ENCODE assay signal across 9 mouse cellular contexts in genomic region chr9:62881871-62882270, GRCm38 (mm10). TPM values are rescaled to one million over a fixed set of nuclear protein-coding genes. Genes with fewer than 3 reads are reported as not detected.
DNase-seq lines count a peak whose midpoint lies in the region; ATAC-seq and TF ChIP-seq lines count a peak whose summit lies in the region.
"Had no signal": no experiment of that assay in that cellular context is flagged by ENCODE, and none has a peak within 500 bp of the region (broad histone marks: within the 10 kb centered on the region; RNA-seq: fewer than 3 reads in every experiment).

No protein-coding gene starts in this region.

- WGBS in hindbrain, postnatal 0 days: 69% methylated on average over 12 of the region's 12 CpGs
- WGBS in hindbrain, embryonic 12.5 days: 78% methylated on average over 12 of the region's 12 CpGs
- 51% methylated on average over 12 of the region's 12 CpGs for whole genome bisulfite sequencing in lung, adult 2 months
- 93% methylated on average over 12 of the region's 12 CpGs for WGBS in thymus, adult 2 months

- H3K4me3 ChIP-seq in hindbrain, postnatal 0 days (ENCODE audit: low read length): no peak overlapping the region
- H3K4me3 ChIP-seq in hindbrain, embryonic 12.5 days: no peak overlapping the region
- peak overlapping the region; percentile 28 for H3K4me3 ChIP-seq in lung, adult 2 months (replicated peaks; ENCODE audit: extremely low read depth, low read depth, low read length)
- no peak overlapping the region for H3K4me3 ChIP-seq in thymus, adult 2 months (ENCODE audit: control insufficient read depth, insufficient read depth, low read length)
- H3K4me3 ChIP-seq: midbrain, embryonic 15.5 days had no signal

- peak; percentile 60 for DNase-seq in hindbrain, postnatal 0 days (ENCODE audit: low spot score)
- DNase-seq in MN1 (ENCODE audit: low spot score): peak; percentile 88
- peak; percentile 58 for DNase-seq in gastrocnemius, postnatal 25 days
- no peak for DNase-seq in lung, adult 2 months
- DNase-seq in thymus, adult 2 months: no peak
- DNase-seq in right cerebral cortex, adult 2 months (ENCODE audit: low spot score in 2 of 2): no peak
- no peak for DNase-seq in thymus, postnatal 10 days (ENCODE audit: low spot score in 2 of 2)

- peaks cover 25% of the 10 kb centered on the region for H3K36me3 ChIP-seq in hindbrain, postnatal 0 days (ENCODE audit: insufficient read depth, low read length)
- H3K36me3 ChIP-seq in hindbrain, embryonic 12.5 days: peaks cover 45% of the 10 kb centered on the region
- peaks cover 56% of the 10 kb centered on the region for H3K36me3 ChIP-seq in thymus, adult 2 months (ENCODE audit: control insufficient read depth, insufficient read depth, low read length)

- H3K4me2 ChIP-seq in hindbrain, postnatal 0 days (ENCODE audit: low read depth, low read length): no peak overlapping the region
- no peak overlapping the region for H3K4me2 ChIP-seq in hindbrain, embryonic 12.5 days (replicated peaks)
- H3K4me2 ChIP-seq: midbrain, embryonic 15.5 days had no signal

- ATAC-seq in hindbrain, postnatal 0 days: peak; percentile 67
- ATAC-seq in hindbrain, embryonic 12.5 days (ENCODE audit: low FRiP score): no peak
- ATAC-seq: midbrain, embryonic 15.5 days had no signal

- H3K4me1 ChIP-seq in hindbrain, postnatal 0 days (ENCODE audit: insufficient read depth, low read length): no peaks in the 10 kb centered on the region
- H3K4me1 ChIP-seq in hindbrain, embryonic 12.5 days: no peaks in the 10 kb centered on the region
- no peaks in the 10 kb centered on the region; the same call in 1 of the 2 replicates for H3K4me1 ChIP-seq in lung, adult 2 months (ENCODE audit: control insufficient read depth, insufficient read depth, low read length)
- H3K4me1 ChIP-seq in thymus, adult 2 months (replicated peaks; ENCODE audit: control insufficient read depth, insufficient read depth, low read length): no peaks in the 10 kb centered on the region
- H3K4me1 ChIP-seq: midbrain, embryonic 15.5 days had no signal

- no peak overlapping the region for H3K9ac ChIP-seq in hindbrain, postnatal 0 days (replicated peaks; ENCODE audit: low read length)
- no peak overlapping the region for H3K9ac ChIP-seq in hindbrain, embryonic 12.5 days
- H3K9ac ChIP-seq: midbrain, embryonic 15.5 days had no signal

- H3K9me3 ChIP-seq in hindbrain, postnatal 0 days (ENCODE audit: low read length): no peaks in the 10 kb centered on the region
- no peaks in the 10 kb centered on the region for H3K9me3 ChIP-seq in hindbrain, embryonic 12.5 days (replicated peaks)
- H3K9me3 ChIP-seq: midbrain, embryonic 15.5 days had no signal

- no peak for TF ChIP-seq POLR2A in lung, adult 2 months (IDR thresholded peaks at IDR 0.05; ENCODE audit: borderline replicate concordance, extremely low read depth, low read depth, low read length)
- TF ChIP-seq POLR2A in thymus, adult 2 months (IDR thresholded peaks at IDR 0.05; ENCODE audit: control insufficient read depth, extremely low read depth, insufficient read depth, low read length, poor library complexity): no peak

- H3K27me3 ChIP-seq in hindbrain, postnatal 0 days (ENCODE audit: insufficient read depth, low read length): no peaks in the 10 kb centered on the region
- no peaks in the 10 kb centered on the region for H3K27me3 ChIP-seq in hindbrain, embryonic 12.5 days
- no peaks in the 10 kb centered on the region for H3K27me3 ChIP-seq in thymus, adult 2 months (ENCODE audit: control insufficient read depth, insufficient read depth, low read length)
- H3K27me3 ChIP-seq: midbrain, embryonic 15.5 days had no signal

- H3K27ac ChIP-seq in hindbrain, postnatal 0 days: no peak overlapping the region
- no peak overlapping the region for H3K27ac ChIP-seq in hindbrain, embryonic 12.5 days
- H3K27ac ChIP-seq in thymus, adult 2 months (ENCODE audit: control insufficient read depth, insufficient read depth, low read length): no peak overlapping the region
- H3K27ac ChIP-seq: midbrain, embryonic 15.5 days had no signal

- peak; percentile 49 for TF ChIP-seq CTCF in hindbrain, postnatal 0 days (IDR thresholded peaks at IDR 0.05; ENCODE audit: low read depth)
- TF ChIP-seq CTCF in lung, adult 2 months (IDR thresholded peaks at IDR 0.05; ENCODE audit: insufficient read depth, low read length): 0 out of 2 replicates have a peak, but pooled peaks have one; percentile 15
- no peak for TF ChIP-seq CTCF in thymus, adult 2 months (IDR thresholded peaks at IDR 0.05; ENCODE audit: borderline replicate concordance, control insufficient read depth, extremely low read depth, insufficient read depth, low read length, poor library complexity)

RNA-seq across cellular contexts. Expression of gene Calml4, which starts 24.0 kb away (rescaled TPM):
- total RNA-seq in hindbrain, postnatal 0 days (2014; rRNA removed): 1.7 and 3.1 TPM in 2 replicates
- 20.5 and 22.4 TPM in 2 replicates for polyA plus RNA-seq in hindbrain, postnatal 0 days (2015; fragmentation: Nextera tagmentation; extraction: Ambion mirVana)
- polyA plus RNA-seq in hindbrain, embryonic 12.5 days (2016; fragmentation: Nextera tagmentation; extraction: Ambion mirVana): 11.8 and 12.5 TPM in 2 replicates
- total RNA-seq in gastrocnemius, postnatal 25 days (2021): 1 to 10 TPM; 2.0 to 2.5 TPM
- 7.1 and 11.6 TPM in 2 replicates for polyA plus RNA-seq in lung, adult 2 months (2012; rRNA removed)
- 0.99 and 1.9 TPM in 2 replicates for polyA plus RNA-seq in thymus, adult 2 months (2012; rRNA removed)

RNA-seq across cellular contexts. Expression of gene Cln6, which starts 43.3 kb away (rescaled TPM):
- total RNA-seq in hindbrain, postnatal 0 days (2014; rRNA removed): 31.7 and 41.6 TPM in 2 replicates
- polyA plus RNA-seq in hindbrain, postnatal 0 days (2015; fragmentation: Nextera tagmentation; extraction: Ambion mirVana): 9.5 and 10.4 TPM in 2 replicates
- polyA plus RNA-seq in hindbrain, embryonic 12.5 days (2016; fragmentation: Nextera tagmentation; extraction: Ambion mirVana): 8.6 and 8.8 TPM in 2 replicates
- total RNA-seq in gastrocnemius, postnatal 25 days (2021): 10 to 100 TPM; 10.7 to 11.9 TPM
- polyA plus RNA-seq in lung, adult 2 months (2012; rRNA removed): 58.1 and 60.8 TPM in 2 replicates
- 83.6 and 106 TPM in 2 replicates for polyA plus RNA-seq in thymus, adult 2 months (2012; rRNA removed)

Comparison
In these comparisons a context has a peak if more than half of its experiments do, and no peak if none do; other contexts are left out.
1. DNase-seq: peak in hindbrain, postnatal 0 days (single experiment), MN1 (single experiment) and gastrocnemius, postnatal 25 days (single experiment); none in lung, adult 2 months (single experiment), thymus, adult 2 months (single experiment), right cerebral cortex, adult 2 months (0 of 2) and thymus, postnatal 10 days (0 of 2).